Mouse (Mus musculus) right cerebral cortex, postnatal 36 days (tissue): ENCODE measurements around the gene Lsamp.

ENCODE experiments used
- DNase-seq, 2 experiments: peaks; one replicate each; pipeline ENCODE4 v3.0.0; 2022; ENCODE audit warnings: low spot score in 2 of 2, mixed read lengths in 1 of 2

Lsamp gene

DNA sequence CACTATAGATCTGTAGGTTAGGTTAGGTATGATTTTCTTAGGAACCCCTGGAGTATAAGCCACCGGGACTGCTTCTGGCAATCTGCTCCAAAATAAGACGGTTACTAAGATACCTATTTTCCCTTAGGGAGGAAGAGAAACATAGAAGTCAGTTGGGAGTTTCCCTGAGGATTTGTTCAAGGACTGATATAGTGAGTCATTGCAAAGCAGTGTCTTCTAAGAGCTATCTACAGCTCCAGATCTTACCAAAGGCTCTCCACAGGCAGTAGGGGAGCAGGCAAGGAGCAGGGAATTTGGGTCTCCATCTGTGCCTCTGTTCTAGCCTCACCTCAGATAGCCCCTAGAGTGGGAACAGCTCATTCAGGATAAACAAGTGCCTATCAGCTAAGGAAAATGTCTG is 2047.9 kb downstream of the Lsamp start:
- DNase-seq = no peak

DNA sequence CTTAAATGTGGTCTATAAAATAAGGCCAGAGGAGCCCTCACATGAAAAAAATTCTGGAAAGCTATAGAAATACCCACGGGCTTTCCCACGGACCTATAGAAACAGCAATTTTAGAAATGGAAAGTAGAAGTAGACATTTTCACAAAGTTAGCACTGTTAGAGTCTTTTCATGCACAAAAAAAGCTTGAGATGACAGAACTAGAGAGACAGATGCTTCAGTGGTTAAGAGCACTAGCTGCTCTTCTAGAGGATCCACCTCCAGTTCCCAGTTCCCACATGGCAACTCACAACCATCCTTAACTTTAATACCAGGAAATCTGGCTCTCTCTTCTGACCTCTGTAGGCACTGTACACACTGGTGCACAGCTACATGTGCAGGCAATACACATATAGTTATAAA is 2049.3 kb downstream of the Lsamp start:
- DNase-seq = no peak

DNA sequence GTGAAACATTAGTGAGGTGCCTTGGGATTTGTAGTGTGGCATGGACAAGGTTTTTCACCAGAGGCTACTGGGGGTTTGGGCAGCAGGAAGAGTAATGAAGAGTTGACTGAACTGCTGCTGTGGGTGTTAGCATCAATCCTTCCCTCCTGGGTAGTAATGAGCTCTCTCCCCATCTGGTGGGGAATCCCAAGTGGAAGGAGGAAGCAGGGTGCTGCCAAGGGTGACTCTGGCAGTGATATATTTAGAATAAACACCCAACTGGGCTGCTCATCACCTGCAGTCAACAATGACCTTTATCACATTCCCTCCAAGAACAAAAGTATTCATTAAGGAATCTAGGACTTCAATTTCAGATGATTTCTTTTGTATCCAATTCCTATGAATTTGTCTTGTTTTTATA is 2064.0 kb downstream of the Lsamp start:
- DNase-seq = no peak

DNA sequence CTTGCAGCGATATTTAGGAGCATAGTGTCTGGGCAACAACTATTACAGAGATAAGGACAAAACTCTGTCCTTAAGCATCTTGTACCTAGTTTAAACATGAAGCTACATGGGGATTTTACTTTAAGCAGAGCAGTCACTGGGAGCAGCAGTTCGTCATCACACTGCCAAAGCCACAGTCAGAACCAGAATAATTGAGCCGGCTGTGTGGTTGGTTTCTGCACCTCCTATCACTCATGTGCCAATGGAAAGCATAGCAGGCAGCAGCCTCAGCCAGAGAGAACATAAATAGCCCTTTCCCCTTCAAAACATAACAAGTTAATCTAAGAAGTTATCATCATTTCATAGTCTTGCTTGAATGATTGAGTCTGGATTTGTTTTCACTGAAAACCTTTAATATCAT is 2075.8 kb downstream of the Lsamp start:
- DNase-seq = no peak

DNA sequence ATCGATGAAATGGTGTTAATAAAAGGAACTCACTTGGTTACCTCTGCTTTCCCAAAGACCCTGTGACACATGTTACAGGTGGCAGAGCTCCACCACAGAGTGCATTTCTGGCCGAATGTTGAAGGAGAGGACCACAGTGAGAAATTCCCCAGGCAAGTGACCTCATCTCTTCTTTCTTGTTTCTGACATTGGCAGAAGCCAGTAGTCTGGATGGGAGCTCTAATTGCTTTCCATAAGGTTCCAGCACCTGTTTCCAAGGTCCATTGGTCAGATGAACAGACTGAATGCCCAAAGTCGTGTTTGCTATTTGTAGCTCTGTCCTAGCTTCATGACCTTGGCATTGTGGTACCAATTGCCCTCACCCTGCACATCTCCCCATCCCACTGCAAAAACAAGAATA is 2090.2 kb downstream of the Lsamp start:
- DNase-seq = no peak

DNA sequence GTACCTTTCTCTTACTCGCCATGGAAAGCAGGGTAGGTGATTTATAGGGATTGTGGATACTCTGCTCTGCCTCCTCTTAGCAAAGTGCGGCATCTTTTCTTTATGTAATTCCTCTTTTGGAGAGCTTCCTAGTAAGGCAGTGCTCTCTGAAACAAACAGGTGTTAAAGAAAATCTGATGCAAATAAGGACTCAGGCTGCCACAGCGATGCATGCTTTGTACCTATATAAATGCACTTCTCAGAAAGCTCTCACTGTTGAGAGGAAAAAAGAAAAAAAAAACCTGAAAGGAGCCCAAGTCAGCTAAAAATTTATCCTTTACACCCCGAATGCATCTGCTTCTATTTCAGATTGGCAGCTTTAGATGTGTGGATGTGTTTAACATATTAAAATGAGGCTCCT is 2095.4 kb downstream of the Lsamp start:
- DNase-seq = peak; percentile 20 to 54

DNA sequence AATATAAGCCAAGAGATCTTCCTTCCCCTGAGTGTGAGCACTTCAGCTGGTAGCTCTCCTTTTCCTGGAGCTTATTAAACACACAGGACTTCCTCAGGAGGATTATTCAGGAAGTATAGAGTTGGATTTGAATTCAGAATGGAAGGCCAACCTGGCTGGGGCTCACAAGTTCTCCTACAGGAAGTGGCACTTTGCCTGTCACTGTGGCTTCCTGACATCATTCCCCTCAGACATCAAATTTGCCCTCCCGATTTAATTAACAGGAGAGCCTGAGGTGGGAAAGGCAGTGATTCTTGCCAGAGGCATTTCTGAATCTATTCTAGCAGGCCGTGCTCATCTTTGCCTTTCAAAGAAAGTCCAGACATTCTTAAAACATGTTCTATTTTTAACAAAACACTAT is 2097.4 kb downstream of the Lsamp start:
- DNase-seq = no peak

DNA sequence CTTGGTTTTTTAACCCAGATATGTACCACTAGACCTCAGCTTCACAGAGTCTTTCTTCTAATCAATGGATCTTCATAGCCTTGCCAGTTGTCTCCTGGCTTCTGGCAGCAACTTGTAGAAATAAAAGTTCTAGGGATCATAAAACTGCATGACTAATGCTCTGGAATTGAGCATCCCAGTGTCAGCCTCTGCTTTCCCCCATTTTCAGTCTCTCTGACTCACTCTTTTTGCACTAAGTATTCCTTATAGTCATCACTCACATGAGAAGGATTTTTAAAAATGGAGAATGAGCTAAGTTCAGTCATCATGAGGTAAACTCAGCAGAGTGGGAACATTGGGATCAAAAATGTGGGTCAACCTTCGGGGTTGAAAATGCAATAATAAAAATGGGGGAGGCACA is 2113.3 kb downstream of the Lsamp start:
- DNase-seq = no peak

DNA sequence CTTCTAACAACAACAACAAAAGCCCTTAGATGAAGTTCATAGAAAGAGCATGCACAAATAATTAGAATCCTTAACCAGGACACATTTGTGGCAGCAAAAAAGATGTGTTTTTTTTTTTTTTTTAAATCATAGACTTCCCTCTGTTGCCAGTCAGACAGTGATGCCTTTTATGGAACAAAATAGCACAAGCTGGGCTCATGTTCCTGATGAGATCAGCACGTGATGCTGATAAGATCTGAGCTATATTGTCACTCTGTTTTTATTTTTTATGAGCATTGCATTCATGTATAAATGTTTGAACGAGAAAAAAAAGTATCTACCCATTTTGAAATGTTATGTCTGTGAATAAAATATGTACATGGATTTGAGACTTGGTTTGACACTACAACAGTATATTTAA is 2118.0 kb downstream of the Lsamp start:
- no peak for DNase-seq

DNA sequence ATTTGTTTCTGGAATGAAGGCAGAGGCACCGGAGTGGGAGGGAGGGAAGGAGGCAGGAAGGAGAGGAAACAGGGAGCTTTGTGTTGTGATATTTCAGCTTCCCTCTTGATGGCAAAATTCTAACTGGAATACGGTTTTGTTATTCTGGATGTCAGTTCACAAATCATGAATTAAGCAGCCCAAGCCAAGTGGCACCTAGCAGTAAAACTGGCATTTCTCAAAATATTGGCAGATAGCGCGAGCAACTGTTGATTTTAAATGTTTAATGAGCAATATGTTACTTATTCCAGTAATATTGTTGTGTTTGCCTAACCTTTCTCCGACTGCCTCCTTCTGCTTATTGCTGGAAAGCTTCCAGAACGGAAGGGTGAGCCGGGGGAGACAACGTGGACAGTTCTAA is 2118.5 kb downstream of the Lsamp start:
- DNase-seq = no peak

DNA sequence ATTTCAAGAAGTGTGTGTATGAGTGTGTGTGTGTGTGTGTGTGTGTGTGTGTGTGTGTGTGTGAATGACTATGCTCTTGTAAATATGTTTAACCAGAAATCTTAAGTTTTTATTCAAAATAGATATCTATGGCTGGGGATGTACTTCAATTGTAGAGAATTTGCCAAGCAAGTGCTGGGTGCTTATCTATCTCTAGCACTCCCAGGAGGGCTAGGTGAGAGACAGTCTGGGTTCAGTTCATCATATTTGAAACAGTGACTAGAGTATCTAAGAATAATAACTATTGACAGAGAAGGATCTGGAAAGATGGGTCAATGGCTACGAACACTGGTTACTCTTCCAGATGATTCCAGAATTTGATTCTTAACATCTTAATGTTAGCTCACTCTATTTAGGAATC is 2128.1 kb downstream of the Lsamp start:
- DNase-seq = no peak

DNA sequence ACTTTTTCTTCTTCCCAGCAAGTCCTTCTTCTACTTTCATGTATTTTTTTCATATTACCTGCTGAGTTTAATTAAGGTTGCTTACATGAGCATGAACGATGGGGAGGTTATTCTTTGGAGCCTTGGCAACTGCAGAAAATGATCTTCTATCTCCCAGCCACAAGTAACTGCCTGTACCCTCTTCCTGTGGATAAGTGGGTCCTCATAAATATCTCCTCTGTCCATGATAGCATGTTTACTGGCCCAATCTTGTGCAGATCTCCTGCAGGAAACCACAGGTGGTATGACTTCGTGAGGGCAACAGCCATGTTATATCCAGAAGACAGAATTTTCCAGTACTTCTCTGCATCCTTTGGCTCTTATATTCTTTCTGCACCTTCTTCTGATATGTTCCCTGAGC is 2129.1 kb downstream of the Lsamp start:
- DNase-seq = no peak

DNA sequence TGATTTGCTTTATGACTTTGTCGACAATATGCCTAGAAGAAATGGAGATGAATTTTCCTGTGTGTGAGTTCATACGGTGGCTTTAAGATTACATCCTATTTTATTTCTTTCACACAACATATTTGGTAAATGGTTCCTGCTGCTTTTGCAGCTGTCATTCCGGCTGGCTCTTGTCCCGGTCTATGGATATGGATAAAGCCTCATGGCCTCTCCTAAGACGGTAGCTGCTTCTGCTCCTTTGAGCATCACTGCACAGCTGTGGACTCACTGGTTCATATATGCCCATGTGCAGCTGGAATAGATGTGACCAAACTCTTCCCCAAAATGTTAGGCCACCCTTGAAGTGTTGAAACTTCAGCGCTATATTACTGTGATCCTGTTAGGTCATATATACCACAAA is 2137.6 kb downstream of the Lsamp start:
- no peak for DNase-seq

DNA sequence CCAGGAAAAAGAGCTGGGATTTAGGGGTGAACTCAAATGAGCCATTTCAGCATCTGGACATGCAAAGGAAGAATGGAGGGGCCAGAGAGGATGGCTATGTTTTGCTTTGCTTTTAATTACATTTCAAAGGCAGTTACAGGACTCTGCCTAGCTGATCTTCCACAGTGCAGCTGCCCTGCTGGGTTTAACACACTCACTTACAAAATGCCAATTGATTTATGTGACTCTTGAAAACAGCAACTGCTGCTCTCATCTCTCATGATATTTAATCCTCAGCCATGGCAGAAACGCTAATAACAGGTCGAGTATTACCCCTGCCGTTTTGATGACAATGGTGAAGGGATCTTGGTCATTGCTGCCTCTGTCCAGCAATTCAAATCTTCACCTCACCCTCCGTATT is 2139.7 kb downstream of the Lsamp start:
- no peak for DNase-seq

DNA sequence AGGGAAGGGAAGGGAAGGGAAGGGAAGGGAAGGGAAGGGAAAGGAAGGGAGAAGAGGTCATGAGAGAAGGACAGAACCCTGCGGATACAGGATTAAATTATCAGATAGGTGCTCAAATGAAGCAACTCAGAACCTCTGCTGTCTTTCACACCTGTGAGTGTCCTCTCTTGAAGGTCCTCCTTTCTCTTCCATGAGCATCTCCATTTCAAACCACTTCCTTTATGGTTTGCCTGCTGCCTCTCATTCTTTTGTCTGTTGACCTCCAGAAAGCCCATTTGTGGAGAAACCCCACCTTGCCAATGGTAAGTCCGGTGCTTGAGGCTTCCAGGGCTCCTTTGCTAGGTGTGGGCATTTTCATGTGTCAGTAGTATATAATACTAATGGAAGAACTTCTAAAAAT is 2141.9 kb downstream of the Lsamp start:
- no peak for DNase-seq

DNA sequence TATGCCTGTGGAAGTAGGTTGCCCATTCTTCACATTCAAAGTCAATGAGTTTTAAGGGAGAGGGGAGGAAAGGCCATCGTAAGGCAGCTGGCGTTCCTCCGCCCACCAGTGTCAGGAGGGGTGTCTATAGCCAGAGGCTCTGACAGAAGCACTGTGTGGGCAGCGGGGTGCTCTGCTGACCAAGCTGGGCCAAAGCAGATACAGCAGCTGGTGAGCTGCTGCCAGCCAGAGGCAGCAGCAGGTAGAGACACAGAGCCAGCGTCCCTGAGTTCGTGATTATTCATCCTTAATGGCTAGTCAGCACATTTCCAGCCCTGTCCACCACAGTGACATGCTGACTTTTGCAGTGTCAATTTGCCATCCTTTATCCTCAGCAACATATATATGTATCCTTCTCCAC is 2163.0 kb downstream of the Lsamp start:
- no peak for DNase-seq

DNA sequence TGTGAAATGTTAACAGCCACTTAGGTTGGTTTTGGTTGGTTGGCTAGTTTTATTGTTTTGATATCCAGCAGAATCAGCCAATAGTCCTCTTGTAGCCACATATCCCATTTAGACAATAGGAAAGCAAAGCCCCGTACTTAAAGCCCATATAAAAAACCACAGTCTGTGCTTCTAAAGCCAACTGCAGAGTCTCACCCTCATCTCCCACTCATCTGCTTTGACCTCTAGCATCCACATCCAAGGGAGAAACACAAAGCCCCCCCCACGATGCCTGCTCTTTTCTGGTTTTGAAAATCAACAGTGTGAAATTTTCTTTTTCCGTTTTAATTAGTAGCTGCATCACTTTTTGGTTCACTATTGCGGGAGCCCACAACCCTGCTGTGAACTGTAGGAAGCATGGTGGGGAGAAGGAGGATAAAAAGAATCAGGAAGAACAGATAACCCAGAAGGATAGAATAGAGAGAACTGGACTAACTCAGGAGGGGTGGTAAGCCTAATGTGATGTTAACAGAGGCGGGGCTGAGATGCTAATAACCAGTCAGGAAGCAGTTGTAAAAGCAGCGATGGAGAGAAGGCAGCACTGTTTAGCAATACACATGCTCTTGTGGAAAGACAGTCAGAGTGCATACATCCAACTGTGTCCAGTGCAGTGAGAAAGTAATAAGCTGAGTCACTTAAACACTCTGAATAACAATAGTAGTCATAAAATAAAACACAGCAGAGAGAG is 2165.2 kb downstream of the Lsamp start:
- DNase-seq = no peak

DNA sequence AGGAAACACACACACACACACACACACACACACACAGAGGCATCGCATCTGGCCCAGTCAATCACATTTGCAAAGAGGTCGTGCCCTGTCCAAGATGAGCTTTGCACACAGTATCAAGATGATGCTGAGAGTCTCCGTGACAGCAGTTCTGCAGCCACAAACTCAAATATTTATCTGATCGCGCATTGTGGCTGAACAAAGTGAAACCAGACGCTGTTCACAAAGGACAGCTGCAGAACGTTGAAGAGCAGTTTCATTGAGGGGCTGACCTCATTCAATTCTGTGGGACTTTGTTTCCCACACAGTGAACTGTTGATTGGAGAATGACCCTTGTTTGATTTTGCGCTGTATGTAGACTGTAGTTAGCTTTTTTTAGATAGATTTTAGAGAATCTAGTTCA is 2168.5 kb downstream of the Lsamp start:
- DNase-seq = no peak

DNA sequence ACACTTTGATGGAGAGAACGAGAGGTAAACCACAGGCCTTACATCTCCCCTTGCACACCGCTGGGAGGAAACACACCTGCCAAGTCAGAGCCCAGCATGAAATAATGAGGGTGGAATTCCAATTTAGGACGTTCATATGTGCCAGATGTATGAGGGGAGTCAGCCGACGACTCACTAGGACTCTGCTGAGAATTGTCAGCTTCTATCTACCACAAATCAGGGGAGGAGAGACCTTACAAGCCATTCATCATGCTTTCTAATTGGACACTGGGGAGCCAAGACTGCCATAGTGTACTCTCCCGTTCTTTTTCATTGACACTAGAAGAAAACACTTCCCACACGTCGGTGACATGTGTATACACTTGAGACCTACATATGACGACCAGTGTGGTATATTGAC is 2173.7 kb downstream of the Lsamp start:
- DNase-seq = no peak

DNA sequence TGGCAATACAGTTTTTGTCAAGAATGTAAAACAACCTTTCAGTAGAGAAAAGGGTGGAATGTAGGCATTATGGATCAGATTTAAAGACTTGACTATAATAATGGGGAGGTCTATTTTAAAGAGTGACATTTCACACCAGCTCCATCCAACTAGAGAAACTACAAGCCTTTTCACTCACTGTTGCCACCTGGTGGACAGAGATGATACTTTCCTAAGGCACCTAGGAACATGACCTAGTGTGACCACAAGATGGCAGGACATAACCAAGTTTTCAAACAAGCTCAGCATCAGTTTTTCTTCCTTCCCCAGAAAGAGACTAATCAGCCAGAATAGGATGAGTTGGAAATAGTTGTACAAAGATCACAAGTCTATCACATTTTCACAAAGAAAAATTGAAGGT is 2180.8 kb downstream of the Lsamp start:
- peak; percentile 64 to 80 for DNase-seq

DNA sequence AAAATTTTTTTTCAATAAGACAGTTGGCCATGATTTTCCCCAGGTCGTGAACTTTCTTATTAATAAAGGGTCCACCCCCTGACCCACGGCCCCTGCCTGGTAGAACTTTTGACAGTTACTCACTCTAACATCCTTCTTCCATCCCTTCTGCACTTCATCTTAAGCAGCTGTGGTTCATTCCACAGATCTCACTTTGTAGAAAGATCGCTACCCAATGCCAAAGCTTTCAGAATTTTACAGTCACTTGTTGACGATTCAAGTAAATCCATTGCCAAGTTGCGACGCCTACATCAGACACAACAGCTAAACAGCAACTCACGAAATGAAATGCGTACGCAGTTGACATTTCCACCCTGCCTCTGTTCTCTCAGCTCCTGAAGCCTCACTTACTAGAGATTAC is 2184.1 kb downstream of the Lsamp start:
- no peak for DNase-seq

DNA sequence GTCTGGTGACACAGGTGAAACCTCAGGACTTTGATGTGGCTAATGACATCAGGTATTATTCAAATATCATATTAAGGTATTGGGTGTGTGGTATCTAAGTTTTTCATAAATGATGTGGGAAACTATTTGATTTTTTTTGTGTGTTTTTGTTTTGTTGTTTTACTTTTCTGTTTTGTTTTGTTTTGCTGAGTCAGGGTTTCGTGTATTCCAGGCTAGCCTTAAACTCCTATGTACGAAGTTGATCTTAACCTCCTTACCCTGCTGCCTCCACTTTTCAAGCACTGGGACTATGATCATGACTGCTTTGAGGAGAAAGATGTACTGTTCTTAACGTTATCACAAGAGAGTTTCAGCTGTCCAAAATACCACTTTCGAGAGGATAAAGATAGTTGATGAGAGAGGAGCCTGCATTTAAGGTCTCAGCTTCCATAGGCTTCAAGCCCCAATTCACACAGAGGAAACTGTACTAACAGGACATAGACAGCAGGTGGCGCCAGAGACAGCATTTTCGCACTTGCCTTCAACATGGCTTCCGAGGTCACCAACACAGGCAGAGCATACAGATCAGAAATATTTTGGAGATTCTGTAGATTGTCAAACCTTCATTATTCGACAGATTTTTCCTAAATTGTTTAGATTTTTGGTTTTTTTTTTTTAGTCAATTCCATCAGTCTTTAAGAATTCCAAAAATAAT is 2185.4 kb downstream of the Lsamp start:
- DNase-seq = peak; percentile 32 to 45

DNA sequence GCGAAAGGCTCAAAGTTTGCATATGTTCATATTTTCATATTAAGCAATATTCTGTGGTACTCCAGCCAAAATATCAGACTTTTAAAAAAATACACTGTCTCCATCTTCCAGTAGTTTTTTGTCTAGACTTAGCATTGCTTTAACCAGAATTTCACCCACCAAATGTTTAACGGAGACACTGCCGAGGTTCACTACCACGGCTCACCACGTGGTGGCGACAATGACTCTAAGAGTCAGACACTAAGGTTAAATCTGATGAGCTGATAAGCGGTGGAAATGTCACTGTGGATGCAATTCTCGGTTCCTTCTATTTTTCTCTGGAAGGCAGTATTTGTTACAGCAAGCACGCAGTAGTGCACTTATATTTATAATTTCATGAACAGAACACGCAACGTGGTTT is 2188.3 kb downstream of the Lsamp start:
- DNase-seq = peak; percentile 73 to 79

DNA sequence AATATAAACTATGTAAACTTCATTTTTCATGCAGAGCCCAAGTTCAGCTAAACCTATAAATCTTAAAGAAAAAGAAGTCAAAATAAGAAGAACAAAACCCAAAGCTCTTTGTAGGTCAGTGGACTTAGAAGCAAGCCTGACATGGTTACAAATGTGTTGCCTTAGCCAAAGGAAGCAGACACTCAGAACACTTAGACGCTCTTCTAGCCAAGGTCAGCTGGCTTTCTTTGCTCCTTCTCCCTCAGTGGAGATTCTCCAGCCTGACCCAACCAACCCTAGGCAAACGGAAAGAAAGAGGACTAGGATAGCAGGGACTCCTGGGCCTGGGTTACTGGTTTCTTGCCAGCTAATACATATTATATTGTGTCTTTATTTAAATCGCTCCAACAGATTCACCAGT is 2194.7 kb downstream of the Lsamp start:
- no peak for DNase-seq
